Mouse (Mus musculus): ENCODE results near the gene Ncor2. TPM values are rescaled to one million over a fixed set of nuclear protein-coding genes. Genes with fewer than 3 reads are reported as not detected.
A peak's percentile ranks its signal among the peaks of the same experiment; 100 is the strongest.

Gene Ncor2
- total RNA-seq, 2 experiments from 2014 or later, result 229 to 297 TPM

- no peak for DNase-seq (ENCODE audit: extremely low spot score in 1 of 2, low spot score in 1 of 2)
Measured at GRCm38 (mm10) chr5:125045202-125045601, 133.8 kb downstream of the Ncor2 start.

- no peak for DNase-seq (ENCODE audit: extremely low spot score in 1 of 2, low spot score in 1 of 2)
Measured at GRCm38 (mm10) chr5:125043448-125043847, 135.6 kb downstream of the Ncor2 start.

GRCm38 (mm10) chr5:125041578-125041977 lies 137.4 kb downstream of the Ncor2 start:
- no peak for DNase-seq (ENCODE audit: extremely low spot score in 1 of 2, low spot score in 1 of 2)

- DNase-seq (ENCODE audit: extremely low spot score in 1 of 2, low spot score in 1 of 2), result peak in 1 of 2 experiments; percentile 37
Measured at GRCm38 (mm10) chr5:125040128-125040584, 138.9 kb downstream of the Ncor2 start.

GRCm38 (mm10) chr5:125039377-125040027 lies 139.5 kb downstream of the Ncor2 start:
- no peak for DNase-seq (ENCODE audit: extremely low spot score in 1 of 2, low spot score in 1 of 2)

GRCm38 (mm10) chr5:125036483-125036882 lies 142.5 kb downstream of the Ncor2 start:
- no peak for DNase-seq (ENCODE audit: extremely low spot score in 1 of 2, low spot score in 1 of 2)

GRCm38 (mm10) chr5:125028911-125029310 lies 150.1 kb downstream of the Ncor2 start:
- no peak for DNase-seq (ENCODE audit: extremely low spot score in 1 of 2, low spot score in 1 of 2)

GRCm38 (mm10) chr5:125028371-125028770 lies 150.6 kb downstream of the Ncor2 start:
- DNase-seq (ENCODE audit: extremely low spot score in 1 of 2, low spot score in 1 of 2), result peak in 1 of 2 experiments; percentile 48

- peak in 1 of 2 experiments; percentile 53 for DNase-seq (ENCODE audit: extremely low spot score in 1 of 2, low spot score in 1 of 2)
Measured at GRCm38 (mm10) chr5:125024002-125024401, 155.0 kb downstream of the Ncor2 start.

GRCm38 (mm10) chr5:125021298-125021697 lies 157.7 kb downstream of the Ncor2 start:
- no peak for DNase-seq (ENCODE audit: extremely low spot score in 1 of 2, low spot score in 1 of 2)

GRCm38 (mm10) chr5:125019099-125019498 lies 159.9 kb downstream of the Ncor2 start:
- no peak for DNase-seq (ENCODE audit: extremely low spot score in 1 of 2, low spot score in 1 of 2)

- no peak for DNase-seq (ENCODE audit: extremely low spot score in 1 of 2, low spot score in 1 of 2)
Measured at GRCm38 (mm10) chr5:125017332-125017731, 161.7 kb downstream of the Ncor2 start.

- DNase-seq (ENCODE audit: extremely low spot score in 1 of 2, low spot score in 1 of 2), result no peak
Measured at GRCm38 (mm10) chr5:125016421-125017242, 162.4 kb downstream of the Ncor2 start.

GRCm38 (mm10) chr5:125015576-125015975 lies 163.4 kb downstream of the Ncor2 start:
- no peak for DNase-seq (ENCODE audit: extremely low spot score in 1 of 2, low spot score in 1 of 2)

- DNase-seq (ENCODE audit: extremely low spot score in 1 of 2, low spot score in 1 of 2), result no peak
Measured at GRCm38 (mm10) chr5:125015066-125015465, 164.0 kb downstream of the Ncor2 start.

GRCm38 (mm10) chr5:125014497-125014896 lies 164.5 kb downstream of the Ncor2 start:
- peak; percentile 74 to 82 for DNase-seq (ENCODE audit: extremely low spot score in 1 of 2, low spot score in 1 of 2)

- DNase-seq (ENCODE audit: extremely low spot score in 1 of 2, low spot score in 1 of 2), result no peak
Measured at GRCm38 (mm10) chr5:125011628-125012027, 167.4 kb downstream of the Ncor2 start.

GRCm38 (mm10) chr5:125011166-125011565 lies 167.9 kb downstream of the Ncor2 start:
- DNase-seq (ENCODE audit: extremely low spot score in 1 of 2, low spot score in 1 of 2), result no peak

GRCm38 (mm10) chr5:125006896-125007295 lies 172.1 kb downstream of the Ncor2 start:
- peak in 1 of 2 experiments; percentile 8 for DNase-seq (ENCODE audit: extremely low spot score in 1 of 2, low spot score in 1 of 2)

- peak in 1 of 2 experiments; percentile 9 for DNase-seq (ENCODE audit: extremely low spot score in 1 of 2, low spot score in 1 of 2)
Measured at GRCm38 (mm10) chr5:125005871-125006652, 173.0 kb downstream of the Ncor2 start.

GRCm38 (mm10) chr5:125003873-125004255 lies 175.2 kb downstream of the Ncor2 start:
- DNase-seq (ENCODE audit: extremely low spot score in 1 of 2, low spot score in 1 of 2), result no peak

Measured in layer of hippocampus, postnatal 25 days (tissue).